Mouse (Mus musculus) myocyte (in vitro differentiated cells): ENCODE results near the gene Gm42791.

Source experiments
- CEBPB ChIP-seq: IDR thresholded peaks from 2 replicates; pipeline ENCODE4 v1.6.1; 2011; ENCODE audit warnings: mild to moderate bottlenecking, moderate library complexity; ENCODE audit not compliant: poor library complexity, insufficient read depth, severe bottlenecking
- MYOD1 ChIP-seq, 3 experiments: IDR thresholded peaks; one replicate each; pipeline ENCODE4 v1.6.1; 2011; ENCODE audit warnings: control low read depth in 2 of 3, low read depth in 2 of 3, mild to moderate bottlenecking in 2 of 3, moderate library complexity in 1 of 3; ENCODE audit not compliant: insufficient read length in 2 of 3, control insufficient read depth in 1 of 3
- TCF12 ChIP-seq: IDR thresholded peaks from one replicate; pipeline ENCODE4 v1.6.1; 2011; ENCODE audit warnings: mild to moderate bottlenecking, control low read depth; ENCODE audit not compliant: poor library complexity, insufficient read depth, severe bottlenecking

DNA sequence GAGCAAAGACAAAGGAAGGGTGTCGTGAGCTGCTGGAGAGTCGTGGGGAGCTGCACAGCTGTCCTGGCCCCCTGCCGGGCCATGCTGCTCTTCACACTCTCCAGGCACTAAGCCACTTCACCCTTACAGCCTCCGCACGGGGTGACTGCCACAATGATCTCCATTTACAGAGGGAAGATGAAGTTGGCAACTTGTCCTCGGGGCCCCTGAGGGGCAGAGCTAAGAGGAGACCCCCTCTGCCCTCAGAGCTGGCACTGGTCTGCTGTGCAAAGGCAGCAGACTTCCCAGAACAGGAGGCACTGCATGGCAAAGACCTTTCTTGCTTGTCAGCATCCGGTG lies 85.9 kb downstream of the Gm42791 start:
- TF ChIP-seq TCF12 (no peak), MYOD1 (IDR thresholded peaks at IDR 0.05; ENCODE audit: control insufficient read depth in 1 of 3, insufficient read length in 2 of 3, low read depth in 2 of 3) (peak in 2 of 3 experiments; percentile 43 to 69), CEBPB (no peak)
